Mouse (Mus musculus) lung, embryonic 14.5 days (tissue): ENCODE measurements around the gene Uhrf2. TPM values are rescaled to one million over a fixed set of nuclear protein-coding genes. Genes with fewer than 3 reads are reported as not detected.

Experiments
- ATAC-seq: fragments of 200-750 bp; cut with Nextera tagmentation; 2 replicates; pipeline ENCODE4 v1.8.0; 2017; ENCODE audit warnings: mild to moderate bottlenecking, moderate TSS enrichment, moderate library complexity; ENCODE audit not compliant: insufficient read depth
- DNase-seq: peaks from one replicate; pipeline ENCODE4 v3.0.0-alpha.2; 2015
- H3K27ac ChIP-seq: fragments of 300-500 bp; sonication (generic); 2 replicates; pipeline ENCODE4 v1.5.1; 2014; ENCODE audit warnings: low read depth, mild to moderate bottlenecking, moderate library complexity
- H3K27me3 ChIP-seq: fragments of 300-500 bp; sonication (generic); 2 replicates; pipeline ENCODE4 v1.6.1; 2014; ENCODE audit warnings: low read length, control low read depth; ENCODE audit not compliant: insufficient read depth
- H3K36me3 ChIP-seq: fragments of 300-500 bp; sonication (generic); 2 replicates; pipeline ENCODE4 v1.6.1; 2014; ENCODE audit warnings: control low read depth; ENCODE audit not compliant: insufficient read depth
- H3K4me1 ChIP-seq: fragments of 300-500 bp; sonication (generic); 2 replicates; pipeline ENCODE4 v1.6.1; 2014; ENCODE audit warnings: antibody characterized with exemption, control low read depth; ENCODE audit not compliant: insufficient read depth
- H3K4me2 ChIP-seq: fragments of 300-500 bp; sonication (generic); 2 replicates; pipeline ENCODE4 v1.6.1; 2014; ENCODE audit warnings: mild to moderate bottlenecking
- H3K4me3 ChIP-seq: fragments of 300-500 bp; sonication (generic); 2 replicates; pipeline ENCODE4 v1.5.1; 2014; ENCODE audit warnings: low read depth, low read length
- H3K9ac ChIP-seq: fragments of 300-500 bp; sonication (generic); 2 replicates; pipeline ENCODE4 v1.6.1; 2014
- H3K9me3 ChIP-seq: fragments of 300-500 bp; sonication (generic); 2 replicates; pipeline ENCODE4 v1.6.1; 2016; ENCODE audit warnings: low read depth, low read length, control low read depth
- CTCF ChIP-seq: IDR thresholded peaks from 2 replicates; pipeline ENCODE4 v1.5.1; 2016; ENCODE audit warnings: antibody characterized with exemption, low read depth
- WGBS: fragments of 180-500 bp; shearing (Covaris S2); extraction: QIAGEN DNeasy Blood & Tissue Kit; methylation state at CpG from one replicate; pipeline ENCODE4 v1.1.7; 2014; 5-methylcytosine and 5-hydroxymethylcytosine counted together
- polyA plus RNA-seq: library from polyadenylated mRNA; unstranded; fragments of >200 nt; fragmentation: Nextera tagmentation; extraction: Ambion mirVana; gene quantifications from 2 replicates; pipeline ENCODE4 v1.2.1, GENCODE M21; 2014

The Uhrf2 gene
- polyA plus RNA-seq, 1 experiment from 2014 or later: 78.6 TPM

DNA sequence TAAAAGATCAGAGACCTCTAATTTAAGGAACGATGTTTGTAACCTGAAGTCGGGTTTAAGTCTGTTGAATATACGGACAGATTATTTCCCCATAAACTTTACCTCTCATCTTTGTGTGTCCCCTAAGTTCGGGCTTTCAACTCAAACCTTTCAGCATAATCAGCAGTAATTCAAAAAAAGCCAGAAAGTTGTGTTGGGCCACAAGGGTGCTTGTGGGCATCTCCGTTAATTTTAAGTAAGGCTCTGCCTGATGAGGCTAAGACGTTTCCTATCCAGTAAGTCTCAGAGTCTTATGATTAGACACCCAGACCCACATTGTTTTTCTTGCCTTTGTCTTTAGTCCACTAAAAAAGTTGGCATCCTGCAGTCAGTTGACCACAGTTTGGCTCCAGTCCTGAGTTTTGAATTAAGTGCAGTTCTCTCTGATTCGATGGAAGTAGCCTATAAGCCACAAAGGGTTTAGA, 1.2 kb downstream of the Uhrf2 start:
- Histone ChIP-seq H3K4me2 (peak overlapping the region; percentile 75), H3K27ac (peak overlapping the region; percentile 94), H3K9me3 (no peaks in the 10 kb centered on the region), H3K4me3 (peak overlapping the region; percentile 99), H3K9ac (peak overlapping the region; percentile 99), H3K27me3 (no peaks in the 10 kb centered on the region), H3K36me3 (no peaks in the 10 kb centered on the region), H3K4me1 (peaks cover 12% of the 10 kb centered on the region)
- DNase-seq (peak; percentile 81), ATAC-seq (no peak)
- WGBS: 2% methylated on average over 7 of the region's 7 CpGs
- TF ChIP-seq CTCF: no peak

DNA sequence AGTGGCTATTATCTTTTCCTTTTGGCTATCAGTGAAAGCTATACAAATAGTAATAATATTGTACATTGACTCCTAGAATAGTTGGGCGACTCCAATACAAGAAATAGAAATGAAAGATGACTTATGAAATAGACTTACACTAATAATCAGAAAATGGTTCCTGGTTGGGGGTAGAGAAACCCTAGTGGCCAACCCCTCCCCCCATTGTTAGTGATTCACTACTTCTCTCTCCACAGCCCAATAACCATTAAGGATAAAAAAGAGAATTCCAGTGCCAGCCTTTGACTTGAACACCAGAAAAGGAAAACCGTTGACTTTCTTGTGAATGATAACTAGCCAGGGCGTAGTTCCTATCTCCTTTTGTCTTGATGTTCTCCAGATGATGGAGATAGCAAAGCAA, 1.9 kb downstream of the Uhrf2 start:
- H3K9ac ChIP-seq: peak overlapping the region; percentile 99
- WGBS: 60% methylated on average over 3 of the region's 3 CpGs
- ATAC-seq: no peak

DNA sequence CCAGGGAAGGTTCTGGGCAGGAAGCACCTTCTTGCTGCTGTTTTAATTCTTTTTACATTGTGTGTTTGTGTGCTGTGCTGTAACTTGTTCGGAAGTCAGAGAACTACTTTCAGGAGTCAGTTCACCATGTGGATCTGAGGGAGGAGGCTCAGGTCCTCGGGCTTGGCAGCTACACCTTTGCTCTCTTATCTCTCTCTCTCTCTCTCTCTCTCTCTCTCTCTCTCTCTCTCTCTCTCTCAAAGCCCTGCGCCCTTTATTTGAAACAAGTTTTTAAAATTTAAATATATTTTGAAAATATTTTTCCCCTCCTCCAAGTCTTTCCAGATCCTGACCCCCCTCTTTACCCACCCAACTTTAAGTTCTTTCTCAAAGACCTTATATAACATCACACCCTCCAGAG, 5.0 kb downstream of the Uhrf2 start:
- 0 out of 2 replicates have a peak, but pooled peaks cover 6% of the 10 kb centered on the region for H3K36me3 ChIP-seq
- ATAC-seq (no peak), DNase-seq (no peak)
- H3K4me3 ChIP-seq: no peak overlapping the region
- no peak for TF ChIP-seq CTCF
- no peaks in the 10 kb centered on the region for H3K9me3 ChIP-seq
- no peak overlapping the region for H3K4me2 ChIP-seq
- no peak overlapping the region for H3K27ac ChIP-seq
- 49% methylated on average over 3 of the region's 3 CpGs for WGBS
- H3K27me3 ChIP-seq: no peaks in the 10 kb centered on the region
- H3K9ac ChIP-seq: no peak overlapping the region
- H3K4me1 ChIP-seq: peaks cover 12% of the 10 kb centered on the region

More for the DNA sequence above, 1.9 kb downstream of the Uhrf2 start:
- Histone ChIP-seq H3K27me3 (no peaks in the 10 kb centered on the region), H3K36me3 (no peaks in the 10 kb centered on the region), H3K4me1 (peaks cover 12% of the 10 kb centered on the region), H3K9me3 (no peaks in the 10 kb centered on the region), H3K27ac (no peak overlapping the region), H3K4me3 (peak overlapping the region; percentile 99), H3K4me2 (peak overlapping the region; percentile 75)
- DNase-seq: no peak
- no peak for TF ChIP-seq CTCF

- WGBS: 98% methylated on average over 2 of the region's 2 CpGs
- H3K9ac ChIP-seq: no peak overlapping the region
- H3K4me1 ChIP-seq: no peaks in the 10 kb centered on the region
- no peaks in the 10 kb centered on the region for H3K9me3 ChIP-seq
- ATAC-seq (no peak), DNase-seq (no peak)
- H3K36me3 ChIP-seq: peaks cover 50% of the 10 kb centered on the region
- TF ChIP-seq CTCF: no peak
- no peak overlapping the region for H3K4me2 ChIP-seq
- H3K27ac ChIP-seq: no peak overlapping the region
- no peaks in the 10 kb centered on the region for H3K27me3 ChIP-seq
- no peak overlapping the region for H3K4me3 ChIP-seq
Measured at GRCm38 (mm10) chr19:30043691-30044090, 13.4 kb downstream of the Uhrf2 start.

GRCm38 (mm10) chr19:30044630-30045029, 14.3 kb downstream of the Uhrf2 start:
- H3K4me2 ChIP-seq: no peak overlapping the region
- ATAC-seq: no peak
- H3K4me3 ChIP-seq: no peak overlapping the region
- H3K27me3 ChIP-seq: no peaks in the 10 kb centered on the region
- no peak overlapping the region for H3K27ac ChIP-seq
- no peak for DNase-seq
- H3K9ac ChIP-seq: no peak overlapping the region
- WGBS: 97% methylated on average over 1 of the region's 1 CpGs
- H3K36me3 ChIP-seq: peaks cover 44% of the 10 kb centered on the region
- no peaks in the 10 kb centered on the region for H3K4me1 ChIP-seq
- 0 out of 2 replicates have a peak, but pooled peaks have one; percentile 14 for TF ChIP-seq CTCF
- no peaks in the 10 kb centered on the region for H3K9me3 ChIP-seq

DNA sequence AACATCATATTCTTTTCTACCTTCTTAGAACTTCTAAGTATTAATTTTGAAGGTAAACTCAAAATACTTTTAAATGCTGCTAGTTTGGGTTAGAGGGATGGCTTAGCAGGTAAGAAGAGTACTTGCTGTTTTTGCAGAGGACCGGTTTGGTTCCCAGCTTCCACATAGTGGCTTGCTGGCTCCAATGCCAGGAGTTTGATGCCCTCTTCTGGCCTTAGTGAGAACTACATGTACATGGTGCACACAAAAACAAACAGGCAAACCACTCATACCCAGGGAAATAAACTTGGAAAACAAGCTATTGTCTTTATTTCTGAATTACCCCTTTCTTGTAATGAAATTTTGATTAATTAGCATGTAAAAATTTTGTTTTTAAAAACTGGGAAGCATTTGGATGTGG, 15.5 kb downstream of the Uhrf2 start:
- Histone ChIP-seq H3K27ac (no peak overlapping the region), H3K9me3 (no peaks in the 10 kb centered on the region), H3K36me3 (peaks cover 44% of the 10 kb centered on the region), H3K27me3 (no peaks in the 10 kb centered on the region), H3K4me3 (no peak overlapping the region), H3K9ac (no peak overlapping the region), H3K4me2 (no peak overlapping the region), H3K4me1 (no peaks in the 10 kb centered on the region)
- peak; percentile 41 for TF ChIP-seq CTCF
- DNase-seq (peak; percentile 42), ATAC-seq (no peak)
- WGBS: 70% methylated on average over 1 of the region's 1 CpGs

GRCm38 (mm10) chr19:30050584-30050983, 20.3 kb downstream of the Uhrf2 start:
- no peak overlapping the region for H3K4me3 ChIP-seq
- H3K27ac ChIP-seq: no peak overlapping the region
- no peak for ATAC-seq
- no peaks in the 10 kb centered on the region for H3K9me3 ChIP-seq
- no peaks in the 10 kb centered on the region for H3K4me1 ChIP-seq
- H3K27me3 ChIP-seq: no peaks in the 10 kb centered on the region
- H3K9ac ChIP-seq: no peak overlapping the region
- no peak for TF ChIP-seq CTCF
- no peak for DNase-seq
- 80% methylated on average over 2 of the region's 2 CpGs for WGBS
- peaks cover 20% of the 10 kb centered on the region for H3K36me3 ChIP-seq
- no peak overlapping the region for H3K4me2 ChIP-seq

GRCm38 (mm10) chr19:30051479-30051878, 21.2 kb downstream of the Uhrf2 start:
- 80% methylated on average over 3 of the region's 3 CpGs for WGBS
- Histone ChIP-seq H3K4me1 (no peaks in the 10 kb centered on the region), H3K27me3 (no peaks in the 10 kb centered on the region), H3K9ac (no peak overlapping the region), H3K9me3 (no peaks in the 10 kb centered on the region), H3K36me3 (peaks cover 19% of the 10 kb centered on the region), H3K4me3 (no peak overlapping the region), H3K4me2 (no peak overlapping the region), H3K27ac (no peak overlapping the region)
- no peak for DNase-seq
- no peak for TF ChIP-seq CTCF
- no peak for ATAC-seq
